ENCODE assay signal across 18 mouse cellular contexts in genomic region chr7:77509586-77509985, GRCm38 (mm10).
"Had no signal": no experiment of that assay in that cellular context is flagged by ENCODE, and none has a peak within 500 bp of the region (broad histone marks: within the 10 kb centered on the region; RNA-seq: fewer than 3 reads in every experiment).

No protein-coding gene starts in this region.

- DNase-seq: lung, adult 18-20 months; lung, embryonic 14.5 days; lung, postnatal 10 days; lung, postnatal 4 days; retina, postnatal 1 day; right cerebral cortex, adult 18-20 months; right cerebral cortex, postnatal 14 days; thymus, adult 2 months; thymus, postnatal 25 days; thymus, postnatal 4 days had no signal

- H3K4me3 ChIP-seq: midbrain, embryonic 10.5 days; midbrain, embryonic 12.5 days; myocyte; neural tube, embryonic 13.5 days; neural tube, embryonic 15.5 days; stomach, embryonic 15.5 days had no signal

- H3K27me3 ChIP-seq: midbrain, embryonic 12.5 days; neural tube, embryonic 13.5 days; neural tube, embryonic 15.5 days; stomach, embryonic 15.5 days had no signal

- H3K4me1 ChIP-seq: midbrain, embryonic 10.5 days; midbrain, embryonic 12.5 days; neural tube, embryonic 13.5 days; neural tube, embryonic 15.5 days; stomach, embryonic 15.5 days had no signal

- H3K9ac ChIP-seq: lung, embryonic 14.5 days; midbrain, embryonic 12.5 days; neural tube, embryonic 13.5 days; neural tube, embryonic 15.5 days; stomach, embryonic 15.5 days had no signal

- ATAC-seq: midbrain, embryonic 16.5 days had no signal

- H3K9me3 ChIP-seq: midbrain, embryonic 10.5 days; midbrain, embryonic 12.5 days; neural tube, embryonic 13.5 days; neural tube, embryonic 15.5 days; stomach, embryonic 15.5 days had no signal

- H3K4me2 ChIP-seq: lung, embryonic 14.5 days; midbrain, embryonic 12.5 days; neural tube, embryonic 13.5 days; neural tube, embryonic 15.5 days; stomach, embryonic 15.5 days had no signal

- H3K36me3 ChIP-seq: midbrain, embryonic 10.5 days; midbrain, embryonic 12.5 days; neural tube, embryonic 13.5 days; neural tube, embryonic 15.5 days; stomach, embryonic 15.5 days had no signal

- H3K27ac ChIP-seq: midbrain, embryonic 10.5 days; midbrain, embryonic 12.5 days; neural tube, embryonic 13.5 days; neural tube, embryonic 15.5 days; stomach, embryonic 15.5 days; stomach, postnatal 0 days had no signal
